19 mouse cellular contexts compared by ENCODE assay signal in the genomic region with DNA sequence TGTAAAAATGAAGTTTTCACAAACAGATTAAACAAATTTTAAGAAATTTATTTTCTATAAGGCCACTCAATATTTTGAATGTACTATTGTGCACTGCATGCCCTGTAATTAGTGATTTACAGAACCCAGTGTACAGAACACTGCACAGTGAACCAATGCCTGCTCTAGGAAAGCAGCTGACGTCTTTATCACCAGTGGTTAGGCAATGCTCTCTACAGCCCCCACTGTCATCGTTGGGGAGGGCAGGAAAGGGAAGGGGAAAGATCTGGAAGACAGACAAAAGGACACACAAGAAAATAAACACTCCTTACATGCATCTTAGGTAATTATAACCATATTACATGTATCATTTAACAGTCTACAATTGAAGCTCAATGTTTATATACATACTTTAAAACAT.
DNase-seq lines count a peak whose midpoint lies in the region; ATAC-seq and TF ChIP-seq lines count a peak whose summit lies in the region.
"Had no signal": no experiment of that assay in that cellular context is flagged by ENCODE, and none has a peak within 500 bp of the region (broad histone marks: within the 10 kb centered on the region; RNA-seq: fewer than 3 reads in every experiment).

No protein-coding gene starts in this region.

- no peaks in the 10 kb centered on the region for H3K36me3 ChIP-seq in kidney, adult 2 months (ENCODE audit: control insufficient read depth, insufficient read depth, low read length)
- no peaks in the 10 kb centered on the region for H3K36me3 ChIP-seq in kidney, embryonic 14.5 days (ENCODE audit: control insufficient read depth, insufficient read depth, low read length)
- H3K36me3 ChIP-seq in lung, embryonic 16.5 days (ENCODE audit: control insufficient read depth, insufficient read depth, low read length) = no peaks in the 10 kb centered on the region
- no peaks in the 10 kb centered on the region for H3K36me3 ChIP-seq in hindbrain, embryonic 12.5 days
- H3K36me3 ChIP-seq: embryonic facial prominence, embryonic 12.5 days; forebrain, embryonic 15.5 days; hindbrain, embryonic 10.5 days; limb, embryonic 10.5 days; midbrain, embryonic 10.5 days; neural tube, embryonic 12.5 days had no signal

- H3K4me2 ChIP-seq in kidney, embryonic 14.5 days (replicated peaks; ENCODE audit: low read depth, low read length) = no peak overlapping the region
- H3K4me2 ChIP-seq in lung, embryonic 16.5 days (ENCODE audit: low read depth, low read length) = no peak overlapping the region
- H3K4me2 ChIP-seq in hindbrain, embryonic 12.5 days (replicated peaks) = no peak overlapping the region
- H3K4me2 ChIP-seq: embryonic facial prominence, embryonic 12.5 days; forebrain, embryonic 15.5 days; neural tube, embryonic 12.5 days had no signal

- H3K27ac ChIP-seq in kidney, adult 2 months (ENCODE audit: insufficient read depth, low read depth, low read length) = no peak overlapping the region
- no peak overlapping the region for H3K27ac ChIP-seq in kidney, embryonic 14.5 days (ENCODE audit: low read depth, low read length)
- no peak overlapping the region for H3K27ac ChIP-seq in lung, embryonic 16.5 days (ENCODE audit: low read length)
- H3K27ac ChIP-seq in hindbrain, embryonic 12.5 days = no peak overlapping the region
- H3K27ac ChIP-seq: embryonic facial prominence, embryonic 12.5 days; forebrain, embryonic 15.5 days; hindbrain, embryonic 10.5 days; limb, embryonic 10.5 days; liver, embryonic 14.5 days; midbrain, embryonic 10.5 days; neural tube, embryonic 12.5 days had no signal

- H3K27me3 ChIP-seq in kidney, adult 2 months (replicated peaks; ENCODE audit: control insufficient read depth, insufficient read depth, low read length) = no peaks in the 10 kb centered on the region
- no peaks in the 10 kb centered on the region for H3K27me3 ChIP-seq in kidney, embryonic 14.5 days (ENCODE audit: control insufficient read depth, insufficient read depth, low read length)
- no peaks in the 10 kb centered on the region for H3K27me3 ChIP-seq in lung, embryonic 16.5 days (ENCODE audit: control insufficient read depth, insufficient read depth, low read depth, low read length)
- H3K27me3 ChIP-seq in hindbrain, embryonic 12.5 days = no peaks in the 10 kb centered on the region
- H3K27me3 ChIP-seq: CH12.LX; embryonic facial prominence, embryonic 12.5 days; forebrain, embryonic 15.5 days; neural tube, embryonic 12.5 days had no signal

- no peak for TF ChIP-seq CTCF in kidney, adult 2 months (conservative IDR thresholded peaks at IDR 0.05; ENCODE audit: insufficient read depth, insufficient read length, low read depth, low read length)

- H3K4me3 ChIP-seq in kidney, adult 2 months (ENCODE audit: insufficient read depth, low read depth, low read length) = no peak overlapping the region
- no peak overlapping the region for H3K4me3 ChIP-seq in kidney, embryonic 14.5 days (ENCODE audit: low read length)
- no peak overlapping the region for H3K4me3 ChIP-seq in lung, embryonic 16.5 days (ENCODE audit: low read length)
- H3K4me3 ChIP-seq in hindbrain, embryonic 12.5 days = no peak overlapping the region
- H3K4me3 ChIP-seq: embryonic facial prominence, embryonic 12.5 days; forebrain, embryonic 15.5 days; hindbrain, embryonic 10.5 days; limb, embryonic 10.5 days; midbrain, embryonic 10.5 days; neural tube, embryonic 12.5 days had no signal

- peak; percentile 97 for DNase-seq in heart, adult 11 months
- DNase-seq in heart, adult 9 months (ENCODE audit: low spot score in 2 of 2) = no peak
- peak; percentile 71 for DNase-seq in kidney, adult 2 months
- DNase-seq in retina, postnatal 1 day = no peak
- DNase-seq: cerebellum, postnatal 36 days; spleen, adult 18-20 months; thymus, adult 18-20 months had no signal

- 45% methylated on average over 2 of the region's 2 CpGs for WGBS in kidney, adult 2 months
- 44% methylated on average over 2 of the region's 2 CpGs for WGBS in kidney, embryonic 14.5 days
- WGBS in lung, embryonic 16.5 days = 23% methylated on average over 2 of the region's 2 CpGs
- WGBS in hindbrain, embryonic 12.5 days = 53% methylated on average over 2 of the region's 2 CpGs

- H3K4me1 ChIP-seq in kidney, adult 2 months (ENCODE audit: control insufficient read depth, insufficient read depth, low read length) = peaks cover 13% of the 10 kb centered on the region
- no peaks in the 10 kb centered on the region for H3K4me1 ChIP-seq in kidney, embryonic 14.5 days (ENCODE audit: control insufficient read depth, insufficient read depth, low read length)
- 0 out of 2 replicates have a peak, but pooled peaks cover 2% of the 10 kb centered on the region for H3K4me1 ChIP-seq in lung, embryonic 16.5 days (replicated peaks; ENCODE audit: control insufficient read depth, insufficient read depth, low read length)
- H3K4me1 ChIP-seq in hindbrain, embryonic 12.5 days = no peaks in the 10 kb centered on the region
- H3K4me1 ChIP-seq: embryonic facial prominence, embryonic 12.5 days; neural tube, embryonic 12.5 days had no signal

- no peak overlapping the region for H3K9ac ChIP-seq in kidney, embryonic 14.5 days (ENCODE audit: low read depth, low read length)
- no peak overlapping the region for H3K9ac ChIP-seq in lung, embryonic 16.5 days (ENCODE audit: low read length)
- no peak overlapping the region for H3K9ac ChIP-seq in hindbrain, embryonic 12.5 days
- H3K9ac ChIP-seq: embryonic facial prominence, embryonic 12.5 days; forebrain, embryonic 15.5 days; liver, embryonic 14.5 days; neural tube, embryonic 12.5 days had no signal

- no peak for TF ChIP-seq POLR2A in kidney, adult 2 months (IDR thresholded peaks at IDR 0.05; ENCODE audit: low read depth, low read length)

- no peak for ATAC-seq in kidney, embryonic 14.5 days (ENCODE audit: low FRiP score, low TSS enrichment)
- peak; percentile 67 for ATAC-seq in granulocyte monocyte progenitor cell, adult 5-6 weeks (replicated peaks; ENCODE audit: poor library complexity, severe bottlenecking)
- peak; percentile 80 for ATAC-seq in lung, embryonic 16.5 days (ENCODE audit: low read depth)
- ATAC-seq in hindbrain, embryonic 12.5 days (ENCODE audit: low FRiP score) = no peak
- ATAC-seq: forebrain, embryonic 15.5 days had no signal

- no peaks in the 10 kb centered on the region for H3K9me3 ChIP-seq in kidney, embryonic 14.5 days (ENCODE audit: control insufficient read depth, low read length)
- H3K9me3 ChIP-seq in lung, embryonic 16.5 days (ENCODE audit: control insufficient read depth, low read length) = no peaks in the 10 kb centered on the region
- no peaks in the 10 kb centered on the region for H3K9me3 ChIP-seq in hindbrain, embryonic 12.5 days (replicated peaks)
- H3K9me3 ChIP-seq: embryonic facial prominence, embryonic 12.5 days; forebrain, embryonic 15.5 days; hindbrain, embryonic 10.5 days; limb, embryonic 10.5 days; midbrain, embryonic 10.5 days; neural tube, embryonic 12.5 days had no signal

Comparison
In these comparisons a context has a peak if more than half of its experiments do, and no peak if none do; other contexts are left out.
1. DNase-seq: peak in heart, adult 11 months (single experiment) and kidney, adult 2 months (single experiment); none in heart, adult 9 months (0 of 2) and retina, postnatal 1 day (single experiment).
2. ATAC-seq: peak in granulocyte monocyte progenitor cell, adult 5-6 weeks (single experiment) and lung, embryonic 16.5 days (single experiment); none in kidney, embryonic 14.5 days (single experiment) and hindbrain, embryonic 12.5 days (single experiment).